Mouse (Mus musculus) small intestine, adult 2 months (tissue): ENCODE results near the gene Hist1h4a.

Experiments
- CTCF ChIP-seq: fragments of 200-500 bp; IDR thresholded peaks from 2 replicates; pipeline ENCODE4 v1.5.1; 2012; ENCODE audit warnings: low read depth, mild to moderate bottlenecking, control low read depth, inconsistent platforms, low read length, moderate library complexity, mixed read lengths; ENCODE audit not compliant: insufficient replicate concordance, insufficient read length; ENCODE audit errors: extremely low read depth
- POLR2A ChIP-seq: fragments of 200-500 bp; IDR thresholded peaks from 2 replicates; pipeline ENCODE4 v1.6.1; 2012; ENCODE audit warnings: low read depth, mild to moderate bottlenecking, control low read depth, inconsistent platforms, low read length, moderate library complexity

DNA sequence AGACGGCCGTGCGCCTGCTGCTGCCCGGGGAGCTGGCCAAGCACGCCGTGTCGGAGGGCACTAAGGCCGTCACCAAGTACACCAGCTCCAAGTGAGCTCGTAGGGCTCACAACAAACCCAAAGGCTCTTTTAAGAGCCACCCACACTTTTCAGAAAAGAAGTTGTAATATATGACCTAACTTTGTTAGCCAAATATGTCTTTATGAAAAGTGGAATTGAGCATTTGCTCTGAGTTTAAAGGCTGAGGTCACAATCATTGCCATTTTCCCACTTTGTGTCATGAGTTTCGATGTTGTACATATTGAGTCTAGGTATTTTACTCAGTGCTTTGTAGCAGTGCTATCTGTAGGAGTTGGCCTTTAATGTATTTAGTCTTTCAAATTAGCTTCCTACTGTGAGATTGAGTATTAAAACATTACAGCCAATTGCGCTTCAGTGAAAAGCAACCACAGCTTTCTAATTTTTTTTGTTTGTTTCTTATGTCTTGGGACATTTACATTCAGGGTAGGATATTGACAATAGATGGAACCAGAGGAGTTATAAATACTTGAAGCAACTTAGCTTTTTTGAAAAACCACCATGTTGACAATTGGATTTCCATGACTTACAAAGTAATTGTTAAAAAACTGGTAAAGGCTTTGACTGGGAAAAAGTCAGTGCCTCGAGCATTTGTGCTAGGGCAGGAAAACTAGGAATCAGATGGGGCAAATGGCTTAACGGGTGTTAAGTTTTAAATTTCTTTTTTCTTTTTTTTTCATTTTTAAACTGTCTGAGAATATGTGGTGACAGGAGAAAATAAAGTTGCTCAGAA lies 13.7 kb downstream of the Hist1h4a start:
- TF ChIP-seq CTCF (no peak), POLR2A (no peak; the same call in 1 of the 2 replicates)
